Mouse (Mus musculus): ENCODE data around the gene Plek.

Gene Plek

DNA sequence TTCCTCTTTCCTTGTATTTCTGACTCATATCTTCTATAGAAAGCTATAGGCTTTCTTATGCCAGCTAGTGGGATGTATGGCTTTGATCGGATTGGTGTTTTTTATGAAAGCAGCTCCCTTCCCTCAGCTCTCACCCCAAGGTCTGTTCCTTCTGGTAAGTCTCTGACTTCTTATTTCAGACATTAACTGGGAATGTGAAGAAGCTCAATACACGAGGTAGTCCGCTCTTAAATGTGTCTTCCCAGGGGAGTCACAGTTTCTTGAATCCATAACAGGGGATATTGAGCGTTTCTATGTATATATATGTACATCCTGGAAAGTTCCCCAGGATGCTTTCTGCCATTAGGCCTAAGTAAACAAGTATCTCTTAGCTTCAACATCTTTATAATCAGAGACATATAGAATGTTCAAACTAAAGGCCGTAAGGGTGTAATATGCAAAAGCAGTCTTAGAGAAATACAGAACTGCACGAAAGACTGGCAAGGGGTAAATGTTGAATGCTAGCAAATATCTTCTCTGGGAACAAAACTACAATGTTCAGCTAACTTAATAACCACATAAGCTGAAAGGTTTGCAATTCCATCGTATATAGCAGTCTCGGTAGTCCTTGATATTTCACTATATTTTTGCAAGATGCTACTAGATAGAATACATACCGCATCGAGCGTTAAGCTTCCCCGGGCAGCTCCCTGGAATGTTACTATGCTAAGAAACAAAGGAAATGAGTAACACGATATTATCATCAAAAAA is 101.8 kb downstream of the Plek start:
- DNase-seq (ENCODE audit: extremely low read depth, low read depth): no peak

DNA sequence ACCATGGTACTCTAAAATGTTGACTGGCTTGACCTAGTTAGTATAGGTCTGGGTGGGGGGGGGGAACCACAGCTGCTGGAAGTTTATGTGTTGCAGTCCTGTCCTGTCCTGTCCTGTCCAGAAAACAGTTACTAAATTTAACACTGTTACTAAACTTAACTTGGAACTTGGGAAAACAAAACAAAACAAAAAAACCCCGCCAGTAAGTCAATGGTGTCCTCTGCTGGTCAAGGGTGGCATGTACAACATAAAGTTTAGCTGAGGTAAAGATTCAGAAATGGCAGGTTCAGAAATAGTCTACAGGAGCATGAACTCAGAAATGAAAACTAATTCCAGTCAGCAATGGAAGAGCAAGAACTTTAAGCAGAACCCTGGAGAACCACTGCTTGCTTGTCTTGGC is 103.4 kb downstream of the Plek start:
- no peak for DNase-seq (ENCODE audit: extremely low read depth, low read depth)

GRCm38 (mm10) chr11:16943016-16943415 is 109.2 kb downstream of the Plek start:
- DNase-seq (ENCODE audit: extremely low read depth, low read depth): no peak

DNA sequence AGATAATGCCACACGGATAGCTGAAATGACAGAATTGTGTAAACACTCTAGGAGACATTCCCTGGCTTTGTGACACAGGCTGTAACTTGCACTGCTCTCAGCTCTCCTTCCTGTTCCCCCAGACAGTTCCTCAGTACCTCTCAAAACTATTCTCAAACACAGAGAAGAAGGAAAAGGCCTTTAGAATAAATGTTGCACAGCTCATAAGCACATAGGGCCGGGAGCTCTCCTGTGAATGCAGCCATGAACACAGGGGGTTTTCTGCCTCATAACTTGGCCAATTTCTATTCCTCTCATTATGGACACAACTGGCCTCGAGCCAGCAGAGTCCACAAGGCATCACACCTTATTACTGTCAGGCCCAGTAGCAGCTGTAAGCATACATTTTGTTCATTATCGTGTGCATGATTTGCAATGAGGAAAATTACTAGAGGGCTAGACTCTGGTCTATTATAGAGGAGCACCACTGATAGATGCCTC is 110.2 kb downstream of the Plek start:
- DNase-seq (ENCODE audit: extremely low read depth, low read depth): no peak

- no peak for DNase-seq (ENCODE audit: extremely low read depth, low read depth)
Measured at GRCm38 (mm10) chr11:16941103-16941793, 110.9 kb downstream of the Plek start.

DNA sequence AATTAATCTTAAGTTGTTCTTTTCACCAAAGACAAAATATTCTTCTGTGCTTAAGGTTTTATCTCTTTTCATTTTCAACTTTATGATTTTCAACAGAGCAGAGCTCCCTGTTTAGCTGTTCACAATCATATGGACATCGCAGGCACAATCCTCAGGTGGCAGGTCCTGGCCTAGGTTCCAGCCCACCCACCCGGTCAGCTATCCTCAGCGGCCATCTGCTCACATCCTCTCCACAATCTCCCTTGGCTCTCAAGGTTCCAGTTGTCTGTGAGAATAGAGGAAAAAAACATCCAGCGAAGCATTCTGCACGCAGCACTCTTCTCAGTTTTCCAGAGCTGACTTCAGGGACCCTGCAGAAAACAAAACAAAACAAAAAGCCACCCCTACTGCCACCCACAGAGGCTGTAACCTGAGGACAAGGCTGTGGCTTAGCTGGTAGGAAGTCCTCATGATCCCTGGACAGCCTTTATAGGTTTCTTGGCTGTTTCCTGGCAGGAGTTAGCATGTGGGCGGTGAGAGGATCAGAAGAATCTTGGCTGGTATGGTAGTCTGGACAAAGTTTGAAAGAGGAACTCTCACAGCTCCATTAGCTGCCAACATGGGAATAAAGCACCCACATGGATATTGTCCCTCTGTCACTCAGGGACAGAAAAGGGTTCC is 116.5 kb downstream of the Plek start:
- no peak for DNase-seq (ENCODE audit: extremely low read depth, low read depth)

- no peak for DNase-seq (ENCODE audit: extremely low read depth, low read depth)
Measured at GRCm38 (mm10) chr11:16932159-16932558, 120.0 kb downstream of the Plek start.

Data from MEL-GATA-1-ER (cell line).